Mouse (Mus musculus) heart, adult 8-10 months (tissue): Measurements from ENCODE around the gene Rab4b. TPM values are rescaled to one million over a fixed set of nuclear protein-coding genes. Genes with fewer than 3 reads are reported as not detected.

ENCODE experiments used
- DNase-seq: peaks from one replicate; pipeline ENCODE4 v3.0.0; 2022; ENCODE audit warnings: low spot score
- total RNA-seq, 4 experiments: library from RNA; stranded (reverse); gene quantifications; 2 replicates each; pipeline ENCODE4 v1.2.4; 2022

Gene Rab4b
- total RNA-seq, 4 experiments from 2014 or later, result 9.4 to 13.5 (median 12.3) TPM

GRCm38 (mm10) chr7:27160921-27161320 lies 17.8 kb downstream of the Rab4b start:
- DNase-seq, result no peak

GRCm38 (mm10) chr7:27159882-27160281 lies 18.8 kb downstream of the Rab4b start:
- peak; percentile 88 for DNase-seq

DNA sequence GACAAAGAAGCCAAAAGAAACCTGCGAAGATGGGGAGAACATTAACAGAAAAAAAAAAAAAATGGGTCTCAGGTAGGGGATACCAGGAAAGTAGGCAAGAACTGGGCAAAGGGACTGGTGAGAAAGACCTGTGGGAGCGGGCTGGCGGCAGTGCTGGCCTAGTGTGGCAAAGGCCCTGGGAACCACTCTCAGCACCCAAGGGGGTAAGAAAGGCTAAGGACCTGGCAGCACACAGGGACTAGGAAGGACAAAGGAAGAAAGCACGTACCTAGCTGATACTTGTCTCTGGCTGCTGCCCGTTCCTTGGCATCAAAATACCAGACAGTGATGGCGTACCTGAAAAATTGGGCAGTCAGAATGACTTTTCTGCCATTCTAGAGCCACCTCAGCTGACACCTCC lies 19.4 kb downstream of the Rab4b start:
- no peak for DNase-seq

- no peak for DNase-seq
These were observed 20.5 kb downstream of the Rab4b start for GRCm38 (mm10) chr7:27158171-27158570.

DNA sequence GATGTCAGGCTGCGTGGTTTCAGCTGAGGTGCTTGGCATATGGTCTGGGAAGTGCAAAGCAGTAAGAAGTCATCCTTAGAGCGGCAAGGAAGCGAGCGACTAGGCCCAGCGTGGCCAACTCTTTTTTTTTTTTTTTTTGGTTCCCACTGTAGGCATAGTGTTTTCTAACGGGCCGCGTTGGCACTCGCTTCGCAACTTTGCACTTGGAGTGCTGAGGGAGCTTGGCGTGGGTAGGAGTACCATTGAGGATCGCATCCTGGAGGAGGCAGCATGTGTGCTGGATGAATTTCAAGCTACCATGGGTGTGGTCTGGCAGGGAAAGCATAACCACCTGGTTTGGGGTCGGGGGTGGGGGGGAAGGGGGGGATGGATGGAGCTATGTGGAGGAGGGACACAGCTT lies 22.7 kb downstream of the Rab4b start:
- DNase-seq, result no peak

GRCm38 (mm10) chr7:27153205-27153764 lies 25.4 kb downstream of the Rab4b start, which contains the start of gene Cyp2t4:
Cyp2t4 (plus strand) TSS chr7:27153714.
- peak; percentile 60 for DNase-seq

GRCm38 (mm10) chr7:27136410-27136996 lies 42.2 kb downstream of the Rab4b start:
- no peak for DNase-seq

DNA sequence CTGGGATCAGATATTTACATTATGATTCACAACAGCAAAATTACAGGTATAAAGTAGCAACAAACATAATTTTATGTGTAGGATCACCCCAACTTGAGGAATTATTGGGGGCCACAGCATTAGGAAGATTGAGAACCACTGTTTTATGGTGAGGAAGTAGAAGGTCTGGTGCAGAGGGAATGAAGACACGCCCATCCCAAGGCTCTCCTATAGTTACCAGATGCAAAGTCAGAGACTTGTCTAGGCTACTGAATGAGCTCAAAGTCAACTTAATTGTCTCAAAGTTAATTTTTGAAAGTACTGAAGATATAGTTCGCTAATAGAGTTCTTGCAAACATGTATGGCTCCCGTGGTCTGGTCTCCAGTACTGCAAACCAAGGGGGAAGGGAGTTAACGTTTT lies 44.9 kb downstream of the Rab4b start:
- DNase-seq, result no peak

- DNase-seq, result no peak
These were observed 45.5 kb downstream of the Rab4b start for GRCm38 (mm10) chr7:27133156-27133555.

GRCm38 (mm10) chr7:27132588-27132987 lies 46.1 kb downstream of the Rab4b start:
- peak; percentile 36 for DNase-seq

DNA sequence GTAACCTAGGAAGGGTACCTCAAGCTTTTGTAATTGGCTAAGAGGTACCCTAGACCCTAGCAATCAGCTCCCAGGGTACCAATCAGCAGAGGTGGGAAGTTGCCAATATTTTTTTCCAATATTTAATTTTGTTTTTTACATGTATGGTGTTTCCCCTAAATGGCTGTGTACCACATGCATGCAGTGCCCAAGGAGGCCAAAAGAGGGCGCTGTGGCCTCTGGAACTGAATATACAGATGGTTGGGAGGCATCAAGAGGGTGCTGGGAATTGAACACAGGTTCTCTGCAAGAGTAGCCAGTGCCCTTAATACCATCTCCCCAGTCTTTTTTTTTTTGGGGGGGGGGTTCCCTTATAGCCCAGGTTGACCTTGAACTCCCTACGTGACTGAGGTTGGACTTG lies 47.3 kb downstream of the Rab4b start:
- no peak for DNase-seq

DNA sequence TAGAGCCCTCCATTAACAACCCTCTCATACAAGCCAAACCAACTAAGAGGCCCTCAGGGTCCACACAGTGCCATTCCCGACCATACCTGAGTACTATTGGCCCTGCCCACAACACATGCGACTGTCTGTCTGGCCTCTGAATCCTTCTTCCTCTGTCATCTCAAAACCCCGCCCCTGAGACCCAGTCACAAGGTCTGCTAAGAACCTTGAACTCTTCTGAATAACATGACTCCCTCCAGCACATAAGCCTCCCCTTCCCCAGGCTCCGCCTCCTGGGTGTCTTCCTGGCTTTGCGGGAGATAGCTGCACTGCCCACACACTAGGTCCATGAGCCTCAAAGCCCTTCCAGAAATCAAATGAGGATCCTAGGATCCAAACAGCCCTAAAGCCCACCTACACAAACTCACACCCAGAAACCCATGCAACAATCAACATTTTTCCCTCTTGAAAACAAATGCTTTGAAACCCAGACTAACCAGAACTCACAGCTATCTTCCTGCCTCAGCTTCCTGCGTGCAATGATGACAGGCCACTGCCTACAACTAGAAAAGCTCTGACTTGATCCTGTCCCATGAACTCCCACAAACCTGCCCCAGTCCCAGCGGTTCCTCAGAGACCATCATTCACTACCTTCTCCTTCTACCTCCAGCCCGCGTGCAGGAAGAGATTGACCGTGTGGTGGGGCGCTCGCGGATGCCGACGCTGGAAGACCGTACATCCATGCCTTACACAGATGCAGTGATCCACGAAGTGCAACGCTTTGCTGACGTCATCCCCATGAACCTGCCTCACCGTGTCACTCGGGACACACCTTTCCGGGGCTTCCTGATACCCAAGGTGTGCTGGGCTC lies 48.0 kb downstream of the Rab4b start:
- DNase-seq, result no peak

- DNase-seq, result no peak
These were observed 48.9 kb downstream of the Rab4b start for GRCm38 (mm10) chr7:27129811-27130210.

DNA sequence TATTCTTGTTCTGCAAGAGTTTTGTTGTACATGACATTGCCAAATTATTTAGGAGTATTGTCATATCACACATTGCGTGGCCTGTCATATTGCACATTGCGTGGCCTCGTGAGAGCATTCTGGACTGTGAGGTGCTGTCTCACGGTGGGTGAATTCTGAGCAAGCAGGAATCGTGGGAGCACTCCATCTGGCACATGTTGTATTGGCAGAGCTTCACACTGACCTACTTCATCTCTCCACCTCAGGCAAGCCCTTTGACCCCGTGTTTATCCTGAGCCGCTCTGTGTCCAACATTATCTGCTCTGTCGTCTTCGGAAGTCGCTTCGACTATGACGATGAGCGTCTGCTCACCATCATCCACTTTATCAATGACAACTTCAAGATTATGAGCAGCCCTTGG lies 49.8 kb downstream of the Rab4b start:
- no peak for DNase-seq

- DNase-seq, result no peak
These were observed 50.5 kb downstream of the Rab4b start for GRCm38 (mm10) chr7:27128162-27128561.

- DNase-seq, result no peak
These were observed 53.7 kb downstream of the Rab4b start for GRCm38 (mm10) chr7:27124969-27125368.

- DNase-seq, result no peak
These were observed 54.3 kb downstream of the Rab4b start for GRCm38 (mm10) chr7:27124305-27124832.

GRCm38 (mm10) chr7:27119676-27120075 lies 59.0 kb downstream of the Rab4b start, which contains the start of gene Cyp2f2:
Cyp2f2 (plus strand) TSS chr7:27119909.
- no peak for DNase-seq
